Mouse (Mus musculus) bone marrow, adult 2 months (tissue): ENCODE results near the gene Uba5.

Experiments
- CTCF ChIP-seq: fragments of 200-500 bp; IDR thresholded peaks from 2 replicates; pipeline ENCODE4 v1.5.1; 2011; ENCODE audit warnings: low read length, control low read depth; ENCODE audit not compliant: control insufficient read depth, insufficient read depth
- POLR2A ChIP-seq: fragments of 200-500 bp; IDR thresholded peaks from 2 replicates; pipeline ENCODE4 v1.6.1; 2011; ENCODE audit warnings: low read depth, mild to moderate bottlenecking, control low read depth, low read length, borderline replicate concordance; ENCODE audit not compliant: control insufficient read depth

DNA sequence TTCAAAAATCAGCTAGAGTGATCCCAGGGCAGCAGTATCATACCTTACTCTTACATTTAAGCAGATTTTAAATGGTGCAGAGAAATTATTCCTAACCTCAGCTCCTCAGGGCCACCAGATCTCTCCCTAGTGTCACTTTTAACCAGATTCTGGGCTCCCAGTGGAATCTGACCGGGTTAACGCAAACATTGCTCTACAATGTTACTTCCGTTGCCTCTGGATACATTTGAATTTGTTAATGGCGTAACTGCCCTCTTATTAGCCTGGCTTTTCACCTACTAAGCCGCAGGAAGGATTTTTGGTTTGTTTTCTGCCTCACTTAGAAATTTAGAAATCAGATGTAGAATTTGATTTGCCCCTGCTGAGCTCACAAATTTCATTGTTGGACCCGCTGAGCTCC lies 28.2 kb downstream of the Uba5 start:
- TF ChIP-seq CTCF, result no peak
- TF ChIP-seq POLR2A, result no peak
